Mouse (Mus musculus): ENCODE measurements around the gene Blzf1.
A peak's percentile ranks its signal among the peaks of the same experiment; 100 is the strongest.

Gene Blzf1

DNA sequence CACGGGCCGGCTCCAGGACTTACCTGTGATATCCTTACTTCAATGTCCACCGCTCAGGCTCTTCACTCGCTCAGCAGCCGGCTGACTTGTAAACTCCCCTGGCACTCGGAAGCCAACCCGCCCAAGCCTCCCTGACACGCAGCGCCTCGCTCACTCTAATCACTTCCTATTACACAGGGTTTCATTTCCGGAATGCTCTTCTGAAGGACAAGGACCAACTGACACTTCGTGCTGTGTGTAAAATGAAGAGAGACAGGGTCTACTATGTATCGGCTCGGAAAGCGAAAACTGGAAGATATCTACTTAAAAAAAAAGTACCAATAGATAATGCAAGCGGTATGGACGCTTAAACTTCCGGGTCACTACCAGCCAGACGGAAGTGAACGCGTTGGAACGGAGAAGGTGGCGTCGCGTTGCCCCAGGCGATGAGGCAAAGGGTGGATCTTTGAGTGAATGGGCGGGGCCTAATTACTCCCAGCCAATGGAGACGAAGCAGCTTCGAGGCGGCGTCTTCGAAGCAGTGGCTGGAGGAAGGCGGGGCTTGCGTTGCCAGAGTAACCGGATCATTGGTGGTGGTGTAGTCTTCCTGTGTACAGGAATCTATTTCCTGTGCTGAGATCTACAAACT is at the start of gene Blzf1:
Gene Blzf1 (minus strand): TSS at position 366 of the 628 bp plus-strand sequence.
- DNase-seq (ENCODE audit: low spot score) = peak; percentile 91

DNA sequence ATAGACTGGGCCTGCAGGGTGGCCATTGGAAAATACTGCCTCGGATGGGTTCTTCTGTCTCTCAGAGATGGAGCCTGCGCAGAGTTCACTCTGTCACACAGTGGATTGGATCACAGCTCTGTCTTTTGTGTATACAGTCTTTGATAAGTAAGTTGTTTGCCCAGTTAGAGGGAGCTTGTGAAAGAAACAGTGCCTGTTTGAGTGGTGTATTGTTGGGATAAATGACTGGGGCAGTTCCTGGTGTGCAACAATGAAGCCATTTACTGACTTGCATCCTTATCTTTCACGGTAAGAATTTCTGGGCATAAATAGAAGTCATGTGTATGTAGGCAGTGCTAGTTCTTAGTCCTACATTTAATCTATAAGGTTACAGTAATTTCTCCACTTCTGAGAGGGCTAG is 46.2 kb upstream of the Blzf1 start:
- no peak for DNase-seq (ENCODE audit: low spot score)

DNA sequence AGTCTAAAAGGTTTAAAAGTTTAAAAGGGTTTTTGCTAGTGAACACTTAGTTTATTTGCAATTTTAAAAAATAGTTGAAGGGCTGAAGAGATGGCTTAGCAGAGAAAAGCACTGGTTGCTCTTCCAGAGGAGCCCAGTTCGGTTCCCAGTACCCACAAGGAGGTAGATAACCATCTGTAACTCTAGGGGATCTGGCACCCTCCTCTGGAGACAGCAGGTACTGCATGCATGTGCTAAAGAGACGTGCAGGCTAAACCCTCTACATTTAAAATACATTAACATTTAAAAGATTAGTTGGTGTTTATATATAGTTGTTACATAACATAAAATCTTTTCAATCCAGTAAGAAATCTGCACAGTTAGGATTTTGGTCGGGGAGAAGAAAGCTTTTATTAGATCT is 34.9 kb upstream of the Blzf1 start:
- DNase-seq (ENCODE audit: low spot score) = no peak

DNA sequence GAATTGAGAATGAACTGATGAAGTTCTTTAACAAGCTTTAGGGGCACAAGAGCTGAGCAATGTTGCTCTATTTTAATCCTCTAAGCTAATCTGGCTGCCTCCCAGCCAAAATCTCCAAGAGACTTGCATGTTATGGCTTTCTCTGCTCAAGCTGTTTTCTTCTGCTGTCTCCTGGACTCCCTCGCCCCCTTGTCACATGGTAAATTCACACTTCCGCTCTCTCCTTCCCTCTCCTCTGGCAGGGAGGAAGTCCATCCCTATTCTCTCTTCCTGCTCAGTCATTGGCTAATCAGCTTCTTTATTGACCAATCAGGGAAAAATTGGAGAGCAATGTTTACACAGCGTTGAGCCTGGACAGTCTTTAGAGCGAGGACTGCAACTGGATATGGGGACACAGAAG is 28.6 kb upstream of the Blzf1 start:
- no peak for DNase-seq (ENCODE audit: low spot score)

DNA sequence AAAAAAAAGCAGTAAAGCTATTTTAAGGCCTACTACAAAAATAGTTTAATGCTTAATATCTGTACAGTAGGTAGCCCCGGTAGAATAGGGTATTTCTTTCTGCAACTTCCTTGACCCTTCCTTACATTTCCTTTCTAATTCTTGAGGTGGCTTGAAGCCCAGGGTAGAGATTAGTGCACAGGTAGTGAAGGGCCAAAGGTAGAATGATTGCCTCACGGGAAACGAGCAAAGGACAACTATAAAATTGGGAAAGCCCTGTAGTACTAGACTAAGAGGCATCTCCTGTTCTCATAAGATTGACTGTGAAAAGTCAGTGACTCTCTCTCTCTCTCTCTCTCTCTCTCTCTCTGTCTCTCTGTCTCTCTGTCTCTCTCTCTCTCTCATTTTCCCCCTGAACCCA is 28.1 kb upstream of the Blzf1 start:
- DNase-seq (ENCODE audit: low spot score) = no peak

DNA sequence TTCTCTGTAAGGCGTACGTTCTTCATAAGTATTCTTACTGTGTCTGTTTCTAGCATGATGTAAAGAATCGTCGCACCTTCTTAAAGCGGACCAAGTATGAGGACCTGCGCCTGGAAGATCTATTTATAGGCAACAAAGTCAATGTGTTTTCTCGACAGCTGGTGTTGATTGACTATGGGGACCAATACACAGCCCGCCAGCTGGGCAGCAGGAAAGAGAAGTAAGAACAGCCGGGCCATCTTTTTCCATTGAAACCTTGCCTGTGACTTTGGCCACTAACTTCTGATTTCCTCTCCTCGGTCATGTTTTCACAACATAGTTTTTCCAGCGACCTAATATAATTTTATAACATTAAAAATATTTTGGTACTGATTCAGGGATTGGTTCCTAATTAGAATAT is 25.3 kb upstream of the Blzf1 start:
- no peak for DNase-seq (ENCODE audit: low spot score)

DNA sequence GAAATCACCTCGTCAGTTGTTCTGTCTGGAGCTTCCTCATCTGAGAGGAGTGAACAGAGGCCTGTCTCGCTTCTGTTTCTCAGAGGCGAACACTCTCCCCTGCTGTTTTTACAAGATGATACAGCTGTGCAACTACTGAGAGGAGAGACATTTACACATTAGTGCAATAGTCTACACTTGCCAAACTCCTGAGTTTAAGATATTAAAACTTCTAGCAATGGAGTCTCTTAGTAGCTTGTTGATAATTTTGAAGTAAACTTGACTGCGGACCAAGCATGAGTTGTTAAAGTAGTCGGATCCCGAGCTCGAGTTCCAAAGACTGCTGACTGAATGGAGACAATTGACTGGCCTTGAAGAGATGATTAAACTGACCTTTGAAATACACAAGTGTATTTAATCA is 20.5 kb upstream of the Blzf1 start:
- DNase-seq (ENCODE audit: low spot score) = no peak

DNA sequence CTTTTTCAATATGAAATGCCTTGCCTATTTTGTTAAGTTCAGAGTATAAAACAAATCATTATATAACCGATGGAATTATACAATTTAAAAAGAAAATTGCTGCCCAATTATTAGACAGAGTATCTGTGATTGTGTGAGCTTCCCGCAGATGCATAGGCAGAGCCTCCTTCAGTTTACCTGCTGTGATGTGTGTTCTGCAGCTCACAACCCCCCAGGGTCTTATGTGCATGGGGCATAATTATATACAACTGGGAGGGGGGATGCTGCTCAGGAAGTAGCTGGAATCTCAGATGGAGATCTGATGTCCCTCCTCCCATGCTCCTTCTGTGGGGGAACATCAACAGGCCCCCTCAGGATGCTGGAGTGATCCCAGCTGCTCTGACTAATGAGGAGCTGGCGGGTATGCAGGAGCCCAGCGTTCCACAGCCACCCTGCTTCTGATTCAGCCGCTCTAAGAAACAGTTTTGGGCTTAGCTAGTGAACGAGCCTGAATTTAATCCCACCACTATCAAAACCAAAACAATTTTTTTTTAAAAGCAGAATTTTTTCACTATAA is 19.4 kb upstream of the Blzf1 start:
- DNase-seq (ENCODE audit: low spot score) = no peak

DNA sequence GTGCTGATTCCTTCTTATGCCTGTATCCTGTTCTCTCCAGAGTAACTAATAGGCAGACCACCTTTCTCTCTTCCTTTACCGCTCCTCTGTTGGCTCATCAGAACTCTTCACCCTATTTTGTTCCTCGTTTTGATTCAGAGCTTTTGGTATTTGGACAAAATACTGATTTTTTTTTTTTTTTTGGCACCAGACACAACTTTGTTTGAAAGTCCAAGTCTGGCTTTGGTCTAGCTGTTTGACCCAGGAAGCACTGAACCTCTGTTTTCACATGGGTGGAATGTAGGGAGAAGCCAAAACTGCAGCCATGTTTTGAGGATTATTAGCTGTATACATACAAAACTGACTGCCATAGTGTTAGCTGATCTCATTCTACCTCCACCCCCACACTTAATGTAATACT is 17.6 kb upstream of the Blzf1 start:
- DNase-seq (ENCODE audit: low spot score) = no peak

DNA sequence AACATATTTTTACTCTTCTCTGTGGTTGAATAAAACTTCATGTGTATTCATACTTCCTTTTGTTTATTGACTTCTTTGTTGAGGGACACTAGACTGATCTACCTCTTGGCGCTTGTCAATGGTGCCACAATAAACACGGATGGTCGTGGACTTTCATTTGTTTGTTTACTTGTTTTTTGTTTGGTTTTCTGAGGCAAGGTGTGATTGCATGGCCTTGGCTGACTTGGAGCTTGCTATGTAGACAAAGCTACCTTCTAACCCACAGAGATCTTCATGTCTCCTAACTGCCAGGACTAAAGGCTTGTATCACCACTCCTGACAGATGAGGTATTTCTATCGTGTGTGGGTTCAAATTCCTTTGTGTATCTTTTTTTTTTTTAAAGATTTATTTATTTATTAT is 16.9 kb upstream of the Blzf1 start:
- DNase-seq (ENCODE audit: low spot score) = no peak

DNA sequence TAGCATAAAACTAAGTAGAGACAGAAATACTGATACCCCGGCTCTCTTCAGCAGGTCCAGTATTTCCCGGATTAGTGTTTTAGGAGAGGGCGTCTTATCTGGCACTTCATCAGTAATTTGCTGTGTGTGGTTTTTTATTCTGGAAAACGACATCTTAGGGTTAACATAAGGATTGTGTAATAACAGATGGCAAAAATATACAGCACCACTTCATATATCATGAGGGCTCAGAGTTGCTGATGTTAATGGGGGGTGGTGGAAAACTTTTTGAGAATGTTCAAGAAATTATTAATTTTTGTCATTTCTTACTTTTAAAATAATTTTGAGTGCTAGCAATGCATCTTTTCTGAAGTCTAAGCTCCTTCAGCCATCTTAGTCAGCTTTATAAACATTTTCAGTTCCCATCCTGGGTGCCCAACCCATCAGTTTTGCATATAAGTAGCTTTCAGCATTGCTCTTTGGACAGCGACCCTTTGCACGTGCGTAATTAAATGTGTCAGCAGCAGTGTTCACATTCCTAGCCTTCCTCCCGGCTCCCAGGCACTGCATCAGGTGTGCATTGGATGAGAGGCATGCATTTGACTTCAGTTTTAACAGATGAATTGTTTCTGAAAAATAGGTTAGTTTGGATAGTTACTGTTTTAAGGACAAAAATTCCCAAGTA is 15.8 kb upstream of the Blzf1 start:
- no peak for DNase-seq (ENCODE audit: low spot score)

DNA sequence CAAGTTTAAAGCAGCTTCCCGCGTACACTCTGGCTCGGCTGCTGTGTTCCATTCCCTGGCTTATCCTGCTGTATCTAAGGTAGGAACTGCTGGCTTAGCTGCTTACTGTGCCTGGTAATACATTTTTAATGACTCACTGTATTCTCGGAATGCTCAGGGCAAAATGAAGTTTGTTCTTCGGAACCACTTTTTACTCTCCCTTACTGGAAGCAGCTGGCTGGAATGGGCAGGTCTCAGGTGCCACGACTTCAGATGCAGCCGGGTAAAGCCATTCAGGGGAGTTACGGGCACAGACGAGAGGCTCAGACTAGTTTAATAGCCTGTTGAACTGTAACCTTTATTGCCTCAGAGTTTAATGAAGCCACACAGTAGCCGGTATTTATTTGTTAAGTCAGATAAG is 14.1 kb upstream of the Blzf1 start:
- DNase-seq (ENCODE audit: low spot score) = no peak

DNA sequence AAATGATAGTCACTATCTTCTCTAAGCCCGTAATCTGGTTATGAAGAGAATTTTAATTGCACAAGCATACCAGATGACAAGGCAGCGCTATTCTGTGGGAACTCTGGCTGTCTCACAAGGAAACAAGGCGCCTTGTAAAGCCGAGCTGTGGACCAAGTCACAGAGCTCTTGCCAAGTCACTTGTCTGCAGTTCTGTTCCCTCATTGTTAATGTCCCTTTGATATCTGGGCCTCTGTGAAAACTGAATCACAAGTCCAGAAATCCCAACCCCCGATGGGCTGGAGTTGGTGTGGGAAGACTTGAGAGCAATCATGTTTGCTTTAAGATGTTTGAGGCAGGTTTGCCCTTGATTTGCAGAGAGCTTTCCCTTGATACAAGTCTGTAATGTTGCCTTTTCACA is 13.4 kb upstream of the Blzf1 start:
- DNase-seq (ENCODE audit: low spot score) = no peak

DNA sequence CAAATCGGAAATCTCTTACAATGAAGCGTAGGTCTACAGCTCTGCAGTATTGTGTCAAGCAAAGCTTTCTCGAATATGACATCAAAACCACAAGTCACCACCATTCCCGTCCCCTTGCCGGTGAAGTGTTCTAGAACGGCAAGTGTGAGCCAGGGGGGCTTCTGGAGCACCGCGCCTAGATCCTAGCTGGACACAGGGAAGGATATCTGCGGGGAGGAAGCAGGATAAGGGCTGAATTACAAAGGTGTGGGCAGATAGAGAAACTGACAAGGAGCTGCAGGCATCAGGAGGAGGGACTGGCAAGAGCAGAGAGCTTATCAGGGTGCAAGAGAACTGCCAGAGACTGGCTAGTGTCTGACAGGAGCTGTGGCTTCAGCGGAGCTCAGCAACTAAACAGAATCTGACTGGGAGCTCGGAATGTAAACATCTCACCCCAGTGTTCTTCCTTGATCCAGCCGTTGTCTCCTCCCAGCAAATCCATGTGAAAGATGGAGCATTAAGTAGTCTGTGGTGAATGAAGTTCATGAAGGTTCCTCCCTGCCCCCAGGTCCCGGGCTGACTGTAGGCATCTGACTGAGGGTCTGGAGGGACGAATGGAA is 12.4 kb upstream of the Blzf1 start:
- DNase-seq (ENCODE audit: low spot score) = no peak

DNA sequence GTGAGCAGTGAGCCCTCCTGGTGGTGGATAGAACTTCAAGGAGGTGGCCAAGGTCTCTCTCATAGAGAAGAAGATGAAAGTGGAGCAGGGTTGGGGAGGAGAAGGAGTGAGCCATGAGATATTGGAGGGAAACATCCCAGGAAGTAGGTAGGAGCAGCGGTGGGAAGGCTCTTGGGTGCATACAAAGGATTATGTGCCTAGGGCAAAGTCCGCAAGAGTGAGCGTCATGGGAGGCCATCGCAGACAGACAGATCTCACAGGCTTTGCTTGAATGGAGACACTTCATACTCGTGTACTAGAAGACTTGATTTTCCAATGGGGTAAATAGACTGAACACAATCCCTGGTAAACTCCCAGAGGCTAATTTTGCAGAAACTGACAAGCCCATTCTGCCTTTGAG is 11.2 kb upstream of the Blzf1 start:
- no peak for DNase-seq (ENCODE audit: low spot score)

DNA sequence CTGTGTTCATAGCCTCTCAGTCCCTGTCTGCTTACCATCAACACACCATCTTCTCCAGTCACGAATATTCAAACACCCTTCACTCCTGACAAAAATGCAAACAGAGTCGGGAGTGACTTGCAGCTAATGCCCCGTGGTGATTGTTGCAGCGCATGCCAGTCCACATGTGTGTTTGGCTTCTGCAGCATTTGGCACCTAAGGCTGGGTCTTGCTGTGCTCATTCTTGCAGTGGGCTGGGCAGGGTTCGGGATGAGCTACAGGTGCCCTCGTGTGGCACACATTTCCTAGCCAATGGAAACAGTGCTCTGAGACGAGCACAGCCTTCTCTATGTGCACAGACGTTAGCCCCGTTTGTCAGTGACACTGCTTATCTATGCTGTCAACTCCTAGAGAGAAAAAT is 10.0 kb upstream of the Blzf1 start:
- no peak for DNase-seq (ENCODE audit: low spot score)

DNA sequence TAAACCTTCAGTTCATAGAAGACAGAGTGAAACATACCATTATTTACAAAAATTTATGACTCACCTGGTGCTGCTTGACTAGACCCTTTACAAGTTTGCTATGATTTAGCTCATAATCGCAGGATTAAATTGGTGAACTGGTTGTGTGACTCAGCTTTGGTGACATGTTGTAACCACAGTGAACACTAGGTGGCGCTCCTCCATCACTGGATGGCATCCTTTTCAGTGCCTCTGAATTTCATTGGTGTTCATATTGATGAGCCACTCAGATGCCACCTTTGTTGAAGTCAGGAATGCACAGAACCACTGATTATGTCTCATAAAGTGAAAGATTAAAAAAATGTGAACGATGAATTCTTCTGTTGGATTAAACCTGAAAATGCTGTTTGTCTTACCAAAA is 9.4 kb upstream of the Blzf1 start:
- peak; percentile 68 for DNase-seq (ENCODE audit: low spot score)

DNA sequence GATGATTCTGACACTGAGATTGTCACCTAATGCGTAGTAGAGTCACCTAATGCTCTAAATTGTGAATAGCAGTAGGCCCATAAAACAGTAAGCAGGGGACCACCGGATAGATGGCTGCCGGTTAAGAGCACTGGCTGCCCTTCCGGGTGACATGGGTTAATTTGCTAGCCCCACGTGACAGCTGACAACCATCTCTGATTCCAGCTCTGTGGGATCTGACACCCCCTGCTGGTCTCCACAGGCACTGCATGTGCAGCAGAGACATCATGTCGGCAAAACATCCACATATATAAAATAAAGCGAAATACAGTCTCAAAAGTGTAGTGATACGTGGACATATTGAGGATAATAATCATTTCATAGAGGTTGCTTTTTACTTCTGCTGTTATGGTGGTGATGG is 8.0 kb upstream of the Blzf1 start:
- no peak for DNase-seq (ENCODE audit: low spot score)

DNA sequence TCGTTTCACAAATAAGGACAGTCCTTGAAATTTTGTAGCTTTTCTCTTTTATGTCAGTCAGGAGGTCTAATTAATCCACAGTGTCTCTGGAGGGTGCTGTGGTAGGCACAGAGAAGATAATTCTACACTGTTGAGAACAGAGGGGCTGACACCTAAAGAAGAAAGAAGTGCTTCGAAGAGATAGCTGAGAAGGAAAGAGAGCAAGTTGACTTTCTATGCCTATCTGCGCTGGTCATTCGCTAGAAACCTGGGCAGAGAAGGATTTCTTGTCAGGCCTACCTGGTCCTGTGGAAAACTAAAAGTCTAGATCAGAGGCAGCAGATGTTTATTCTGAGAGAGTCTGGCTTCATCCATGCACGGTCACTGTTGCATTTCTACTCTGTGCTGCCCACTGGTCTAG is 6.8 kb upstream of the Blzf1 start:
- DNase-seq (ENCODE audit: low spot score) = no peak

DNA sequence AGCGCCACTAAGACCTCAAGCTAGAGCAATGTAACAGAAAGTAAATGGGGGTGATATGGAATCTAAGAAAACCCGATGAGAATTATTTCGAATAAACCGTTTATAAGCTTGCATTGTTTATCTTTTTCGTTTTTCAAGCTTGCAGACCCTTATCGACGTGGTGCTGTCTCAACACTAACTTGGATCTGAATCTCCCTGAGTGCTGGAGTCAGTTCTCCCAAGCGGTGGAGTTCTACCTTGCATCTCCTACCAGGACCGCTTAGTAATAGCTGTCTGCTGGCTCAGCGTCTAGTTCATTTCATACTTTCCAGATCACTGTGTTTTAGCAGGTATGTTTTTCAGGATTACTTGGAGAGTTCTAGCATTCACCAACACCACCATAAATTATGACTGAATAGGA is 633 bp upstream of the Blzf1 start:
- DNase-seq (ENCODE audit: low spot score) = no peak

DNA sequence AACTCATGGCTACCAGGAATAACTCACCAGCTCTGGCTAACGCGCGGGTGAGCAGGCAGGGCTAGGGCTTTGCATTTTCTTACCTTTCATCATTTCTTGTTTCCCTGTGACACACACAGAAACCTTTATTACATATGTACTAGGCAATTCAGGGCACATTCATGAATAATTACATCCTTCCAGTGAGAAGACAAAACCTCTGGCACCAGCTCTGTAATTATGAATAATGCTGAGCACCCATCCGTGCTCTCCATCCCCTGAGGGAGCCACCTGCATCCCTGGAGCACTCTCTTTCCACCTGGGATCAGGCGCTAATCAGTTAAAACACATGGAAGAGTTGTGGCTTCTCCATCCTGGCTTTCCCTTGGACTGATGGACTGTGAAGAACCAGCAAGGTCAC is 3.5 kb downstream of the Blzf1 start, which contains the start of gene Nme7:
Gene Nme7 (plus strand): TSS at position 301 of the 400 bp plus-strand sequence.
- DNase-seq (ENCODE audit: low spot score) = no peak

DNA sequence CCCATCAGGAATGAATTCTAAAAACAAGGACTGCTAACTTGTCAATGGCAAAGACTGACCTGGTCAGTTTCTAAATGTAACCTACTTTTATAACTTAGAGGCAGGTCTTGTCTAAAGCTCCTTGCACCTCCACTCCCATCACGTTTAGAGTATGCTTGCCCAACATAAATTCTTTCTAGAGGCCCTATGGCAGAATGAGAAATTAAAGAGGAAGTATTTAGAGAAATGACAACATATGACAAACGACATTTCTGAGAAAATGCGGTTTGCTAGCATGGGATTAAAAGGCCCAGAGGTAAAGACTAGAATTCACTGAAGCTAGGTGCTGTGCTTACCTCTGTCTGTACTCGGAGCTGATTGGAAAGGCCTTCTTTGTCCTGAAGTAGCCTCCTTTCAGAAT is 5.3 kb downstream of the Blzf1 start:
- DNase-seq (ENCODE audit: low spot score) = no peak

DNA sequence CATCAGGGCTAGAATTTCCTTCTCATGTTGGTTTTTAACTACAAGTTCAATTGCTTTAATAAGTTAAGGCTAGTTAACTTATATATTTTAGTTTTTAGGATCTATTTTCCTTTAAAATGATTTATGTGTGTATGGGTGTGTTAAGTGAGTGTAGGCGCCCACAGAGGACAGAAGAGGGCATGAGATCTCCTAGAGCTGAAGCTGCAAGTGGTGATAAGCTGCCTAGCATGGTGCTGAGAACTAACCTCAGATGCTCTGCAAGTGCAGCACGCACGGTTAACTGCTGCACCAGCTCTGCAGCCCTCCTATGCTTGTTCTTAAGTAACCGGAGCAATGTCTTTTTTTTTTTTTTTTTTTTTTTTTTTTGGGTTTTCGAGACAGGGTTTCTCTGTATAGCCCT is 10.8 kb downstream of the Blzf1 start:
- DNase-seq (ENCODE audit: low spot score) = no peak

DNA sequence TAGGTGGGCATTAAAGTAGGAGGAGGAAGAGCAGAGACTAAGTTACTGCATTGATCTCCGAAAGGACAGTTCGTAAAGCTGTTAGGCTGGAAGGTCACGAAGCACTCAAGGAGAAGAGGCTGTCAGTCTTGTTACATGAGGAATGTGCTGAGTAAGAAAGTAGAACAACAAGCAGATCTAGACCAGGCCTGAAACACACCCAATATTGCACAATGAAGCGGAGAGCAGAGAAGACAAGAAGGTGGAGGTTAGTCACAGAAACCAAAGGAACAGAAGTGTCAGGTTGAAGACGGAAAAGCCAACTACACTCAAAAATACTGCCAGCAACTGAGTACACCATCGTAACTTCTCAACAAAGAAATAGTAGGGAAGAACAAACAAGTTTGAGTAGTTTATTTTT is 13.2 kb downstream of the Blzf1 start:
- DNase-seq (ENCODE audit: low spot score) = no peak
